14 mouse cellular contexts compared by ENCODE assay signal in the genomic region with DNA sequence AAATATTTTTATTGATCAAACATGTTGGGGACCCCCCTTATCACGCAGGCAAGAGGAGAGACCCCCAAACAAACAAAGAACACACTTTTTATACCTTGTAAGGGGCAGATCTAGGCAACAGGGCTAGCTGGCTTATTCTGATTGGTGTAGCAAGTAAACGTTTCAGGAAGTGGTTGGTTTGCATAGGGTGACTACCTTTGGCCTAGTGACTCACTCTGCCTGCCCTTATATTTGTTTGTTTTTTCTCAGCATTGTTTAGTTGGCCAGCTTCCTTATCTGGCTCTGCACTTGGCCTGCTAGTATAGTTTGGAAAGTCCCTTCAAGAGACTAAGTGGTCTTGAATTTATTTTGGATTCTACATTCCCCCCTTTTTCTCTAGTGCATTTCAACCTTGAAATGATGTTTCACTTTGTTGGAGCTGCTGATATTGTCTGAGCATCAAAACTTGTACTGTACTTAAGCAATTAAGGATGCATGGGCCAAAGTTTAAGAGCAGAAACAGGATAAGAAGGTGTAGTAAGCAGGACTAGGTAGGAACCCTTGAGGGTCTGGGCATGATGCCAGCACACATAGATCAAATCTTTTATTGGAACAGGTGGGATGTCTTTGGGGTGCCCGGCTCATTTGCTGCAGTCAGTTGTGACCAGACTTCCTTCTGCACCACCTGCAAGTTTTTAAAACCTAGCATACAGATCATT.
"Had no signal": no experiment of that assay in that cellular context is flagged by ENCODE, and none has a peak within 500 bp of the region (broad histone marks: within the 10 kb centered on the region; RNA-seq: fewer than 3 reads in every experiment).

No protein-coding gene starts in this region.

- H3K4me2 ChIP-seq: kidney, embryonic 15.5 days; limb, embryonic 12.5 days; midbrain, embryonic 13.5 days; neural tube, embryonic 12.5 days had no signal

- H3K27me3 ChIP-seq: kidney, embryonic 15.5 days; limb, embryonic 12.5 days; midbrain, embryonic 13.5 days; neural tube, embryonic 12.5 days had no signal

- DNase-seq: kidney, adult 2 months; kidney, postnatal 14 days; liver; lung, adult 2 months; lung, postnatal 36 days; spleen, adult 18-20 months; thymus, adult 2 months; thymus, postnatal 25 days had no signal

- H3K27ac ChIP-seq: kidney, embryonic 15.5 days; limb, embryonic 12.5 days; liver, embryonic 14.5 days; midbrain, embryonic 13.5 days; neural tube, embryonic 12.5 days had no signal

- H3K36me3 ChIP-seq: kidney, embryonic 15.5 days; limb, embryonic 12.5 days; midbrain, embryonic 13.5 days; neural tube, embryonic 12.5 days had no signal

- H3K4me1 ChIP-seq: kidney, embryonic 15.5 days; midbrain, embryonic 13.5 days; neural tube, embryonic 12.5 days had no signal

- H3K9ac ChIP-seq: kidney, embryonic 15.5 days; limb, embryonic 12.5 days; liver, embryonic 14.5 days; midbrain, embryonic 13.5 days; neural tube, embryonic 12.5 days had no signal

- H3K9me3 ChIP-seq: kidney, embryonic 15.5 days; midbrain, embryonic 13.5 days; neural tube, embryonic 12.5 days had no signal

- H3K4me3 ChIP-seq: kidney, embryonic 15.5 days; limb, embryonic 12.5 days; midbrain, embryonic 13.5 days; neural tube, embryonic 12.5 days had no signal

- ATAC-seq: lung, postnatal 0 days; midbrain, embryonic 13.5 days had no signal
